Mouse (Mus musculus): ENCODE results near the gene Slc16a2. TPM values are rescaled to one million over a fixed set of nuclear protein-coding genes. Genes with fewer than 3 reads are reported as not detected.
"Not testable (repeated sequence)": the region's sequence is repeated elsewhere in the genome, so short reads cannot be mapped to it uniquely, and the experiment has no call there.

Slc16a2 gene
- total RNA-seq, 1 experiment from 2014 or later: not detected

DNA sequence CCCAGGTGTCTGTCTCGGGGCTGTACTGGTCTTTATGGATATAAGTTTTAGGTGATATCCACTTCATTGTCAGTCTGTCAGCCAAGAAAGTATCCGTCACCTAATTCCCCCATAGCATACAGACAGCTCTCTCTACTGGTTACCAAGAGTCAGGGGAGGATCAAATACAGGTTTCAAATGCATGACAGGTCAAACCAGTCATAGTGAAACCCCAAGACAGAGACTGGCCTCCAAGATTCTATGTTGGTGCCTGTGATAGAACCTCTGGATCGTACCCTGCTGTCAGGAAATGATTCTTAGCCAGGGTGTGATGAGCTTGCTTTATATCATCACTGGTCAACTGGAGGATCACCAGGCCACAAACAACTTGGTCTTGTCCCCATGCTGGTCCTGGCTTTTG lies 148.0 kb downstream of the Slc16a2 start:
- no peak for ATAC-seq (ENCODE audit: extremely low read depth, insufficient number of reproducible peaks, low FRiP score, poor library complexity, severe bottlenecking)

DNA sequence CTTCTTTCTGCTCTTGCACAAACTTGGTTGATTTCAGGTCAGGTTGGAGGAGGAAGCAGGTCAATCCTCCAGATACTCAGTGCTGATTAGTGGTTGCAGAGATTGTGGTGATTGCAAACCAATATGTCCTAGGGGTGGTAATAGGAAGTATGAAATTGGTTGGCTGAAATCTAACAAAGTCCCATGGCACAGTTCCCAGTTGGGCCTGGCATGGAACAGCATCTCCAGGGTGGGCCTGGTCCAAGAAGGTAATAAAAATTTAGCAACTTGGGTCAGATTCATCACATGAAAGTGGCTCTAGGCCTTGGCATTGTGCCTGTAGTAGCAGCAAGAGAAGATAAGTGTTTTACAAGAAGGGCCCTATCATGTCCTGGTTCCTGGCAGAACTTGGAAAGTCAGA lies 151.5 kb downstream of the Slc16a2 start:
- ATAC-seq (ENCODE audit: extremely low read depth, insufficient number of reproducible peaks, low FRiP score, poor library complexity, severe bottlenecking): no peak

GRCm38 (mm10) chrX:103664445-103664844 lies 157.3 kb downstream of the Slc16a2 start:
- ATAC-seq (ENCODE audit: extremely low read depth, insufficient number of reproducible peaks, low FRiP score, poor library complexity, severe bottlenecking): not testable (repeated sequence)

DNA sequence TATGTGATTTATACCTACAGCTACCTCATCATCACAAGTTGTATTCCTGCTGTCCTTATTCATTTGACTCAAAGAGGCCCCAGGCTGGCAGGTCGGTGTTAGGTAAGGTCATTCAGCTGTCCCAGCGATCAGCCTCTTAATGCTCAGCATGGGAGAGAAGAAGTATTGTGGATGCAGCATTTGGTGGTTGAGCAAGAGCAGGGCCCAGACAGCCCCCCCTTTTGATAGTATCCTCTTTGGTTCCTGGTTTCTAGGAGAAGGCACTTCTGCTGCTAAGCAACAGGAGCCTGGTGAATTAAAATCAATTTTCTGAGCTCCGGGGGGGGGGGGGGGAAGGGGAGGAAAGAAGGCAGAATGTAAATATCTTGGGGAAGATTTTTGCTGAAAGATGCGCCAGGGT lies 162.8 kb downstream of the Slc16a2 start:
- ATAC-seq (ENCODE audit: extremely low read depth, insufficient number of reproducible peaks, low FRiP score, poor library complexity, severe bottlenecking): no peak

DNA sequence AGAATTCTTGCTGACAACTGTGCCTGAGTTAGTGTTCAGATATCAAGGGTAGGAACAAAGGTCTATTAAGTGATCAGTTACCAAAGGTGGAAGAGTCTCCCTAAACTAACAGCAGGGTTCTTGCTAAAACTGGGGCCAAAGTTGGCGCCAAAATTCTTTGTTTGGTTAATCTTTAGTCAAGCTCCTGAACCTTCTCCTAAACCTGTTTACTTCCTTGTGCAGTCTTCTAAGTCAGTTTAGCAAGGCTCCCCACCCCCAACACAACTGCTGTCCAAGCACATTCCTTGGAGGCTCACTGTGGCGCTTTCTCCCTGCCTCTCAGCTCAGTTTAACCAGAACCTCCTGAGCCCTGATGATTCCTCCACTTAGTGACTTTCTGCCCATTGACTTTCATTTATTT lies 168.8 kb downstream of the Slc16a2 start:
- no peak for ATAC-seq (ENCODE audit: extremely low read depth, insufficient number of reproducible peaks, low FRiP score, poor library complexity, severe bottlenecking)

- no peak for ATAC-seq (ENCODE audit: extremely low read depth, insufficient number of reproducible peaks, low FRiP score, poor library complexity, severe bottlenecking)
Measured at GRCm38 (mm10) chrX:103652048-103652447, 169.7 kb downstream of the Slc16a2 start.

Other genes starting within 250 kb of the Slc16a2 start
- not detected in 2 replicates for gene Zcchc13, start 191.4 kb downstream of the Slc16a2 start, total RNA-seq (2017)
- gene Rlim, start 159.3 kb upstream of the Slc16a2 start, total RNA-seq (2017): 133 and 138 TPM in 2 replicates

Data from neutrophil, adult 5-6 weeks (primary cell).